Mouse (Mus musculus) ovary, postnatal 14 days (tissue): ENCODE data around the gene Fbxl20.
A peak's percentile ranks its signal among the peaks of the same experiment; 100 is the strongest.
"Not testable (repeated sequence)": the region's sequence is repeated elsewhere in the genome, so short reads cannot be mapped to it uniquely, and the experiment has no call there.

Source experiments
- DNase-seq: peaks from one replicate; pipeline ENCODE4 v3.0.0; 2022; ENCODE audit warnings: low spot score

Fbxl20 gene

DNA sequence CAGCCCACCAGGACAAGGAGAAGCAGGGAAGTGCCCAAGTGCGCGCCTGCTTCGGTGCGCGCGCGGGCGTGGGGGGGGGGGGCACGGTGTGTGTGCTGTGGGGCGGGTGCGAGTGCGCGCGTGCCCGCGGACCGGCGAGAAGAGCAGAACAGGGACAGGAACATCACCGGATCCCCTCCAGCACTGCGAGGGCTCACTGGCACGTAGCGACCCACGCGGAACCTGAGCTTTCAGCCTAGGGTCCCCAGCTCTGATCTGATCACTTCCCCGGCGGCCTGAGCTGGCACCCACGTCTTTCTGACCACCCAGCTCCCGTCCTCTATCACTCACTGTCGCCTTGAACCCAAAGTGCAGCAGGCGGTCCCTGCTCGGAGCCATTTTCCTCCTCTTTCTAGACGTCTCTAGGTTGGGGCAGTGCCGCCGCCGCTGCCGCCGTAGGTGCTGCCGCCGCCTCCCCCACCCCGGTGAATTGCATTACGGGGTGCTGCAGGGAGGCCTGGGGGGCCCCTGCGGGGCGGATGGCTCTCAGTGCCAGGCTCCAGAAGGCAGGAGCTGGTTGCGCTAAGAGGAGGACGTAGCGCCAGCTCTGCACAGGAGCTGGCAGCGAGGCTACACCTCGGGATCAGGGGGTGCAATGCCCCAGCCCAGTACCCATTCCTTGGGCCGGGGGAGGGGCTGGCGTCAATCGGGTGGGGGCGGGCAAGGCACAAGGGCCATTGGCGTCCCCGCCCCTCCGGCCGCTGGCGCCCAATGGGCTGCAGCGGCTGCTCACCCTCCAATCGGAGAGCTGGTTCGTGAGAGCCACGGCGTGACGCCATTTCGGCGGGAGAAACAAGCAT is at the start of gene Fbxl20:
Fbxl20 (minus strand) TSS at position 618 of the 839 bp plus-strand sequence.
- DNase-seq = peak; percentile 83

GRCm38 (mm10) chr11:98192901-98193805 is 43.0 kb upstream of the Fbxl20 start, which contains the start of gene Med1:
TSS of gene Med1 (minus strand) at chr11:98193293.
- peak; percentile 86 for DNase-seq

DNA sequence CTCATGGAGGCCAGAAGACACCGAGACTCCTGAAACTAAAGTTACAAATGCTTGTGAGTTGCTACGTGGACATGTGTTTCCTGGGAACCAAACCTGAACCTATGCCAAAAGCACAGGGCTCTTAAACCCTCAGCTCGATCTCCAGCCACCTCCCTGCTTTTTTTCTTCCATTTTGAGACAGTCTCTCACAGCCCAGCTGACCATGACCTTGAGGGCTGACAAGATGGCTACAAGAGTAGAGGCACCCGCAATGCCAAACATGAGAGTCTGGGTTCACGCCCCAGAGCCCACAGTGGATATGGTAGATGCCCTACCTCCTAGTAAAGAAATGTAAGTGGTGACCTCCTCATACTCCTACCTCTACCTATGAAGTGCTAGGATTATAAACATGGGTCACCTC is 40.6 kb upstream of the Fbxl20 start:
- no peak for DNase-seq

- DNase-seq = no peak
Observed at GRCm38 (mm10) chr11:98187640-98188395, 37.6 kb upstream of the Fbxl20 start.

DNA sequence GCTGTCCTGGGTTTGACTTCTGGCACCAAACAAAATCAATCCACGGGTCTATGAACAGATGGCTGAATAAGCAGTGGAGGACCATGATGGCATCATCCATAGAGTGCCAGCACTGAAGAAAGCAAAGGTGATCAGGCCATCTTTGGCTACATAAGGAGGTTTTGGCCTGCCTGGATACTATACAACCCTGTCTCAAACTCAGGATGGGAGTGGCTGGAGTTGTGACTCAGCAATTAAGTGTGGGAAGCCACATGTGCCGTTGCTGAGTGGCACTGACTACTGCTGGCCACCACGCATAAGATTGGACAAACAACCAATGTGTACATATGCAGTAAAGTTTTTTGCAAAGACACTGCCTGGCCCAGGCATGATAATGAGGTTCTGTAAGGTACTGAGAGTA is 31.9 kb upstream of the Fbxl20 start:
- not testable (repeated sequence) for DNase-seq

DNA sequence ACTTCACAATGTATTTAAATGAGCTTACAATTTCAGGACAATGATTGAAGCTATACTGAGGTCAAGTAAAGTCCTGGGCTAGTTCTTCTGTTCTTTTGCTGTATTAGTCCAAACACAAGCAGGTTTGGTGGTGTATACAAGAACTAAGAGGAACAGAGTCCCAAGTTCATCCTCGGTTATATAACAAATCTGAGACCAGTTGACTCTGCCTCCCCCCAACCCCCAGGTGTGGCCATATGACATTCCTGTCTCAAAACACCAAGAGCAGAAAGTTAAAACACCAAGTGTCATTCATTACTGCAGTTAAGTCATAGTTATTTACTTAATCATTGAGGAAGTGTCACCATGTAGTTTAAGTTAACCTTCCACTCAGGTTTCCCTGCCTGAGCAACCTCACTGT is 18.2 kb upstream of the Fbxl20 start:
- no peak for DNase-seq

GRCm38 (mm10) chr11:98155094-98155493 is 4.9 kb upstream of the Fbxl20 start:
- no peak for DNase-seq

- DNase-seq = no peak
Observed at GRCm38 (mm10) chr11:98150625-98151156, 488 bp upstream of the Fbxl20 start.

DNA sequence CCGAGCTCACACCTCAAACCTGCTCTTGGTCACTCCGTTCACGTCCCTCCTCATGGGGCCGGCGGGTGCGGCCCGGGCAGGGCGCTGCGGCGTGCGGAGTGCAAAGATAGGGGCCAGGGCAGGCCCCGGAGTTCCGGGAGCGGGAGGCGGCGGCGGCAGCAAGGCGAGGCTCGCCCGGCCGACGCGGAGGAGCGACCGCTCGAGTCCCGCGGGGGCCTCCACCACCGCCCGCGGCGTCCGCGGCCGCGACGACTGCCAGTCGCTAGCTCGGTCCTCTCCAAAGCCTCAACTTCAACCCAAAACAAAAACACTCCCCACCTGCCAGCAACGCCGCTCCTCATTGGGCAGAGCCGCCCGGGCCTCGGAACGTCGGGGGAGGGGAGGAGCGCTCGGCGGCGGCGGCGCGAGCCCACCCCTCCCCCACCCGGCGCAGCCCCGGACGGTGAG is 876 bp downstream of the Fbxl20 start:
- DNase-seq = peak; percentile 94

- DNase-seq = no peak
Observed at GRCm38 (mm10) chr11:98148551-98149301, 1.5 kb downstream of the Fbxl20 start.

DNA sequence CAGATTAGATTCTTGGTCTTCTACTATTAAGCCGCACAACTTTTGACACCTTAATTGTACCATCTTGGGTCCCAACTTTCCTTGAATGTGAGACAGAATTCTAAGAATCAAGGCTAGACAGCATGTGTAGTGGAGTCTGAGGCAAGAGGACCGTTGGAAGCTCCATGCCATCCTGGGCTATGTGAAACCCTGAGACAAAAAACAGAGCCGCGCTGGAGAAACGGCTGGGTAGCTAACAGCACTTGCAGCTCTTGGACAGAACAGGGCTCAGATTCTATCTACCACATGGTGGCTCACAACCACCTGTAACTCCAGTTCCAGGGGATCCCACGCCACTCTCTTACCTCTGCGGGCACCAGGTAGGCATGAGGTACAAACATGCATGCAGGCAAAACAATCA is 4.3 kb downstream of the Fbxl20 start:
- no peak for DNase-seq

- DNase-seq = no peak
Observed at GRCm38 (mm10) chr11:98142545-98142944, 7.7 kb downstream of the Fbxl20 start.

DNA sequence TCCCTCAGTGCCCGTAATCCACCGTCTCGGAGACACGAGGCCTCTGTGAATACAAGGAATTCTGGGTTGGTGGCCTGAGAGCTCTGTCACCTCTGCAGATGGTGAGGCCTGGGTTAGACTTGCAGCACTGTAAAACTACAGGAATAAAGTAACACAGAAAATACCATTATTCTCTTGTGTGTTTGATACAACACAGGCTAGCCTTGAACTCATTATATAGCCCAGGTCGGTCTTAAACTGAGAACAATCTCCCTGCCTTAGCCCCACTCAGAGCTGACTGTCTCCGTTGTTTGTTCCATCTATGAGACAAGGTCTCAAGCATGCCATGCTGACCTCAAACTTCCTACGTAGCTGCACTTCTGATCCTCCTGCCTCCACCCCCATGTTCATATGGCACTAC is 11.3 kb downstream of the Fbxl20 start:
- DNase-seq = no peak

- no peak for DNase-seq
Observed at GRCm38 (mm10) chr11:98137836-98138235, 12.4 kb downstream of the Fbxl20 start.

GRCm38 (mm10) chr11:98134951-98135350 is 15.3 kb downstream of the Fbxl20 start:
- DNase-seq = no peak

GRCm38 (mm10) chr11:98123424-98123823 is 26.8 kb downstream of the Fbxl20 start:
- no peak for DNase-seq

DNA sequence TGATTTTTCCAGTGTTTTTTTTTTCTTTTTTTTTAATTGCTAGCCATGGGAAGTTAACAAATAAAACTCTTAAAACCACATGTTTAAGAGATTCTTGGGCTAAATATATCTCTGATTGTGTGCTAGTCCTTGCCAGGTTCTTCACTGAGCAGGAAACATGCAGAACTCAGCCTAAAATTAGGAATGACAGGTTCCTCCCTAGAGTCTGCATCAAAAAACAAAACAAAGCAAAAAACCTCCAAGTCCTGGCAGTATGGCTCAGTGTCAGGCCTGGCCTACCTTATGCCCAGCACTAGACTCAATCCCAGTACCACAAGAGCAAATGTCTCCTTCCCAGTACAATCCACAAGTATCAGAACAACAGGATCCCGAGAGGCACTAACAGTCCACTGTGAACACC is 35.8 kb downstream of the Fbxl20 start:
- no peak for DNase-seq

DNA sequence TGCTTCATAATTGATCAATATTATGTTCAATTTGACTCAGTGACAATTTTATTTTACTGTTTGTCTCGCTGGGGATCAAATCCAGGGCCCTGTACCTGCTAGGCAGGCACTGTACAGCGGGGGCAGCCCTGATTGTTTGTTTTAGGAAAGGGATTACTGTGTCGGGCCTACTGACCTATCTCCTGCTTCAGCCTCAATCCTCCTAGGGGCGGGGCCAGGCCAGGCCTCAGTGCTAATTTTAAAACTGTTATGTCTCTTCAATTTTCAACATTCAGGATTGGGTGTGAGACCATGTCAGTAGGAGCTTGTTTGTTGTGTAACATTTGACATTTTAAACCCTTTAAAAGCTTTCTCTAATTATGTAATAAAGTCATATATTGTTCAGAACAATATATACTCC is 36.7 kb downstream of the Fbxl20 start:
- no peak for DNase-seq

GRCm38 (mm10) chr11:98109706-98110105 is 40.5 kb downstream of the Fbxl20 start:
- no peak for DNase-seq

DNA sequence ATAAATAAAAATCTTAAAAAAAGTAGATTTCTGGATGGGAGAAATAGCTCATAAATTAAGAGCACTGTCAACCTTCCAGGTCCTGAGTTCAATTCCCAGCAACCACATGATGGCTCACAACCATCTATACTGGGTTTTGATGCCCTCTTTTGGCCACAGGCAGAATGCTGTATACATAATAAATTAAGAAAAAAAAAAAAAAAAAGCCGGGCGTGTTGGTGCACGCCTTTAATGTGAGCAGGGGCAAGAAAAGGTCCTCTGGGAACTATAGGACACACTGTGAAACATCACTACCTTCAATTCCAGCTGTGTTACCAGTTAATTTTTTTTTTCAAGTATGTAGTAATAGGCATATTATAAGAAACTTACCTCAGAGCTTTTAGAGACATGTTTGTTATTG is 48.9 kb downstream of the Fbxl20 start:
- DNase-seq = no peak

DNA sequence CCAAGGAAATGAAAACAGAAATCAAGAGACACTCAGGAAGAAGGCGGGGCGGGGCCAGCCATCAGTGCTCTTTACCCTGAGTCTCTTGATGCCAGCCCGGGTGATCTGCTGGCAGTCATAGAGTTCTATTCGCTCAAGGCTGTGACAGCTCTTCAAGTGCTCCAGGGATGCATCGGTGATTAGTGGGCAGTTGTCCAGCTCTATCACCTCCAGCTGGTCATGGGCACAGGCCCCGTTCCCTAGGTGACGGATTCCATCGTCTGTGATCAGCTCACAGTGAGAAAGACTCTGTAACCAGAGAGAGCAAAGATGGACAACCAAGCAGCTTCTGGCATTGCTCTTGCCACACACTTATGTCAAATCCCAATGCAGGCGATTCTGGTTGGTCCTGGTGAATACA is 59.6 kb downstream of the Fbxl20 start:
- DNase-seq = no peak
